Mouse (Mus musculus) cerebellum, adult (tissue): ENCODE data around the gene Ccdc73.
"Not testable (repeated sequence)": the region's sequence is repeated elsewhere in the genome, so short reads cannot be mapped to it uniquely, and the experiment has no call there.

Source experiments
- ATAC-seq: cut with Nextera tagmentation; 2 replicates; pipeline ENCODE4 v1.9.2; 2017; ENCODE audit warnings: mild to moderate bottlenecking, moderate library complexity, mixed read lengths; ENCODE audit not compliant: insufficient number of reproducible peaks, low FRiP score, low TSS enrichment

The Ccdc73 gene

GRCm38 (mm10) chr2:104864176-104864860 is 3.3 kb upstream of the Ccdc73 start:
- no peak for ATAC-seq

- no peak for ATAC-seq
Measured at GRCm38 (mm10) chr2:104869101-104869500, 1.5 kb downstream of the Ccdc73 start.

- ATAC-seq = no peak
Measured at GRCm38 (mm10) chr2:104878794-104879193, 11.2 kb downstream of the Ccdc73 start.

GRCm38 (mm10) chr2:104886109-104886508 is 18.5 kb downstream of the Ccdc73 start:
- ATAC-seq = no peak

- ATAC-seq = not testable (repeated sequence)
Measured at GRCm38 (mm10) chr2:104887331-104887730, 19.7 kb downstream of the Ccdc73 start.

GRCm38 (mm10) chr2:104887882-104888566 is 20.4 kb downstream of the Ccdc73 start:
- ATAC-seq = peak; percentile 91

GRCm38 (mm10) chr2:104899975-104900374 is 32.4 kb downstream of the Ccdc73 start:
- ATAC-seq = no peak

GRCm38 (mm10) chr2:104915709-104916108 is 48.1 kb downstream of the Ccdc73 start:
- ATAC-seq = no peak

- no peak for ATAC-seq
Measured at GRCm38 (mm10) chr2:104964492-104964891, 96.9 kb downstream of the Ccdc73 start.

GRCm38 (mm10) chr2:104981712-104982111 is 114.1 kb downstream of the Ccdc73 start:
- no peak for ATAC-seq

GRCm38 (mm10) chr2:104985796-104986195 is 118.2 kb downstream of the Ccdc73 start:
- ATAC-seq = no peak

GRCm38 (mm10) chr2:104988974-104989373 is 121.4 kb downstream of the Ccdc73 start:
- no peak for ATAC-seq

- ATAC-seq = no peak
Measured at GRCm38 (mm10) chr2:104994436-104994835, 126.8 kb downstream of the Ccdc73 start.

- no peak for ATAC-seq
Measured at GRCm38 (mm10) chr2:104996201-104996600, 128.6 kb downstream of the Ccdc73 start.

- no peak for ATAC-seq
Measured at GRCm38 (mm10) chr2:105007236-105007635, 139.6 kb downstream of the Ccdc73 start.

- peak; percentile 5 for ATAC-seq
Measured at GRCm38 (mm10) chr2:105016192-105016966, 148.8 kb downstream of the Ccdc73 start.

GRCm38 (mm10) chr2:105016967-105017287 is 149.3 kb downstream of the Ccdc73 start, which contains the start of gene Eif3m:
Gene Eif3m, minus strand, starts transcription at chr2:105017080.
- peak; percentile 98 for ATAC-seq

GRCm38 (mm10) chr2:105017802-105018201 is 150.2 kb downstream of the Ccdc73 start:
- ATAC-seq = no peak

- ATAC-seq = no peak
Measured at GRCm38 (mm10) chr2:105019457-105019856, 151.9 kb downstream of the Ccdc73 start.

- ATAC-seq = no peak
Measured at GRCm38 (mm10) chr2:105021256-105021655, 153.7 kb downstream of the Ccdc73 start.

- ATAC-seq = no peak
Measured at GRCm38 (mm10) chr2:105021836-105022235, 154.2 kb downstream of the Ccdc73 start.
